Mouse (Mus musculus): ENCODE measurements around the gene Dnm2. TPM values are rescaled to one million over a fixed set of nuclear protein-coding genes. Genes with fewer than 3 reads are reported as not detected.
"Not testable (repeated sequence)": the region's sequence is repeated elsewhere in the genome, so short reads cannot be mapped to it uniquely, and the experiment has no call there.

Gene Dnm2
- total RNA-seq, 2 experiments from 2014 or later, result 63.4 to 89.9 TPM

GRCm38 (mm10) chr9:21542001-21542400, 117.3 kb downstream of the Dnm2 start:
- ATAC-seq (replicated peaks; ENCODE audit: poor library complexity), result not testable (repeated sequence)

- peak; percentile 30 for ATAC-seq (replicated peaks; ENCODE audit: poor library complexity)
Observed at GRCm38 (mm10) chr9:21545351-21545915, 120.7 kb downstream of the Dnm2 start.

GRCm38 (mm10) chr9:21545916-21546788, 121.4 kb downstream of the Dnm2 start:
- peak; percentile 83 for ATAC-seq (replicated peaks; ENCODE audit: poor library complexity)

- ATAC-seq (replicated peaks; ENCODE audit: poor library complexity), result no peak
Observed at GRCm38 (mm10) chr9:21546789-21547074, 122.0 kb downstream of the Dnm2 start, which contains the start of gene Carm1. TSS of gene Carm1 (plus strand) at chr9:21546894.

DNA sequence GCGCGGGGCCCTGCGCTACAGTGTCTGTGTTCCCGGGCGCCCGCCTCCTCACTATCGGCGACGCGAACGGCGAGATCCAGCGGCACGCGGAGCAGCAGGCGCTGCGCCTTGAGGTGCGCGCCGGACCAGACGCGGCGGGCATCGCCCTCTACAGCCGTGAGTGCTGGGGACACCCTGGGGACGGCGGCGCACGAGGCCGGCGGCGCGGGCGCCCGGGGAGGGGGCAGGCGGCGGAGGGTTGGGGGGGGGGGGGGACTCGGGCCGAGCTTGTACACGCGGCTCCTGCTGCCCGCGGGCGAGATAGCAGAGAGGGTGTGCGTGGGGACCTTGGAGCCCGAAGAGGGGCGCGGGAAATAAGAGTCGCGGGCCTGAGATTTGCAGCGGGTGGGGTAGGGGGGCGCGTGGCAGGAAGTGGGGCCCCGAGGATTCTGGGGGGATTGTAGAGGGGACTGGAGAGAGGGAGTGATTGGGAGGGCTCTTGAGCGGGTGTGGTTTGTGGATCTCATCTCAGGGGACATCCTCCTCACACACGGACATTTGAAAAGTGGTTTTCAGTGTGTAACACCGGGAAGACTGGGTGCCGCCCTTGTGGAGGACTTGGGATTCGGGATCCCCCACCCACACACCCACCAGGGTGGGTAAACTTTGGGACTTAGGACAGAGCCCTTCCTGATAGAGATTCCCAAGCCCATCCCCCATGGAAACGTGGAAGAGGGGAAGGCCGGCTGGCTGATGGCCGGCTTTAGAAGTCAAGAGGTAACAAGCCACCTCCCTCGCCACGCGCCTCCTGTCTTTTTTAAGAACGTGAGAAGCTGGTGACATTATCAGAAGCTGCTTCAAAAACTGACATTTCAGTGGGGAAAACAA, 122.6 kb downstream of the Dnm2 start:
- 0 out of 2 replicates have a peak, but pooled peaks have one; percentile 3 for ATAC-seq (replicated peaks; ENCODE audit: poor library complexity)

DNA sequence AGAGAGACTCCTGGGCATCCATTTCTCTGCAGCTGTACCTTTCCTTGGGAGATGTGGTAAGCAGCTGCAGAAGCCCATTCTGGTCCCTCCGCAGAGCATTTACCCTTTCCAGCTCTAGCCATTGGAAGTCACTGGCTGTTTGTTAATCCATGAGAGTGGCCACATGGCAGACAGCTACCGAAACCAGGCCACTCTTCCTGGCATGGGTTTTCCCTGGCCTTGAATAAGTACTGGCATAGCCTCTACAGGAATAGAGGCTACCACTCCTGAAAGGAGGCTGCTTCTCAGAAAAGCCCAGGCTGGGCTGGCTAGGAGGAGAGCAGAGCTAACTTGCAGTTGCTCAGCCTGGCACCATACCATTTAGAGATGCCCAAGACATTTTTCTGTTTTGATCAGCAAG, 126.3 kb downstream of the Dnm2 start:
- no peak for ATAC-seq (replicated peaks; ENCODE audit: poor library complexity)

- ATAC-seq (replicated peaks; ENCODE audit: poor library complexity), result no peak
Observed at GRCm38 (mm10) chr9:21553607-21554273, 129.0 kb downstream of the Dnm2 start.

- ATAC-seq (replicated peaks; ENCODE audit: poor library complexity), result no peak
Observed at GRCm38 (mm10) chr9:21555198-21555742, 130.6 kb downstream of the Dnm2 start.

DNA sequence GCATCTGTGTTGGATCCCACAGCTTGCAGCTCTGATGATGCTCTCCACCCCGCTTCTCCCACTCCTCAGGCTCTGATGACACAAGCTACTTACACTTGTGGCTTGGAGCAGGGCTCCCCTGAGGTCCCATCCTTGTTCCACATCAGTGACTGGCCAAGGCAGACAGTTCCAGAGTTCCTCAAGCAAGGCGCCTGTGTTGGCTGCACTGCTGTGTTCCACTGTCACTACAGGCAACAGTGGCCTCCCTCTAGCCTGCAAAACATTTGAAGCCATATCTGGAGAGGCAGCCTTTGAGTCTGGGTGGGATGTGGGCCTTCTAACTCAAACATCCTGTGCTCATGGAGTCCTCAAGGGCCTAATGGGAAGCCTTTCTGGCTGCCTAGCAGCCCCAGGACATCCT, 132.3 kb downstream of the Dnm2 start:
- ATAC-seq (replicated peaks; ENCODE audit: poor library complexity), result no peak

Other genes starting within 250 kb of the Dnm2 start
- 17.2 and 18.3 TPM in 2 replicates for gene Keap1, start 185.5 kb upstream of the Dnm2 start, total RNA-seq (2015)
- gene Keap1, start 185.5 kb upstream of the Dnm2 start, total RNA-seq (2017), result 35.3 and 38.4 TPM in 2 replicates
- gene S1pr5, start 176.5 kb upstream of the Dnm2 start, total RNA-seq (2015), result 0.10 TPM in 1 of 2 replicates, not detected in the other
- 0.29 TPM in 1 of 2 replicates, not detected in the other for gene S1pr5, start 176.5 kb upstream of the Dnm2 start, total RNA-seq (2017)
- gene Atg4d, start 159.6 kb upstream of the Dnm2 start, total RNA-seq (2015), result 3.9 and 5.0 TPM in 2 replicates
- 6.1 and 7.0 TPM in 2 replicates for gene Atg4d, start 159.6 kb upstream of the Dnm2 start, total RNA-seq (2017)
- 33.8 and 38.8 TPM in 2 replicates for gene Kri1, start 136.9 kb upstream of the Dnm2 start, total RNA-seq (2015)
- 83.1 and 87.6 TPM in 2 replicates for gene Kri1, start 136.9 kb upstream of the Dnm2 start, total RNA-seq (2017)
- 24.1 and 24.3 TPM in 2 replicates for gene Cdkn2d, start 133.5 kb upstream of the Dnm2 start, total RNA-seq (2015)
- gene Cdkn2d, start 133.5 kb upstream of the Dnm2 start, total RNA-seq (2017), result 11.2 and 16.1 TPM in 2 replicates
- gene Ap1m2, start 112.6 kb upstream of the Dnm2 start, total RNA-seq (2015), result 0.32 and 0.57 TPM in 2 replicates
- gene Ap1m2, start 112.6 kb upstream of the Dnm2 start, total RNA-seq (2017), result 0.44 and 2.8 TPM in 2 replicates
- 80.9 and 85.5 TPM in 2 replicates for gene Slc44a2, start 104.2 kb upstream of the Dnm2 start, total RNA-seq (2015)
- gene Slc44a2, start 104.2 kb upstream of the Dnm2 start, total RNA-seq (2017), result 66.8 and 68.2 TPM in 2 replicates
- 55.7 and 56.9 TPM in 2 replicates for gene Ilf3, start 57.0 kb upstream of the Dnm2 start, total RNA-seq (2015)
- gene Ilf3, start 57.0 kb upstream of the Dnm2 start, total RNA-seq (2017), result 97.5 and 100 TPM in 2 replicates
- 34.0 and 37.9 TPM in 2 replicates for gene Qtrt1, start 13.1 kb upstream of the Dnm2 start, total RNA-seq (2015)
- gene Qtrt1, start 13.1 kb upstream of the Dnm2 start, total RNA-seq (2017), result 16.0 and 27.9 TPM in 2 replicates
- gene Tmed1, start 85.3 kb downstream of the Dnm2 start, total RNA-seq (2015), result 8.5 and 8.6 TPM in 2 replicates
- 16.2 and 19.5 TPM in 2 replicates for gene Tmed1, start 85.3 kb downstream of the Dnm2 start, total RNA-seq (2017)
- gene AB124611, start 101.3 kb downstream of the Dnm2 start, total RNA-seq (2015), result 17.9 and 28.6 TPM in 2 replicates
- 29.6 and 45.9 TPM in 2 replicates for gene AB124611, start 101.3 kb downstream of the Dnm2 start, total RNA-seq (2017)
- 49.4 and 56.5 TPM in 2 replicates for gene Carm1, start 122.0 kb downstream of the Dnm2 start, total RNA-seq (2015)
- 21.1 and 21.8 TPM in 2 replicates for gene Carm1, start 122.0 kb downstream of the Dnm2 start, total RNA-seq (2017)
- gene Timm29, start 167.8 kb downstream of the Dnm2 start, total RNA-seq (2015), result 43.8 and 44.9 TPM in 2 replicates
- gene Timm29, start 167.8 kb downstream of the Dnm2 start, total RNA-seq (2017), result 52.1 and 63.7 TPM in 2 replicates
- gene Yipf2, start 167.9 kb downstream of the Dnm2 start, total RNA-seq (2015), result 5.3 and 6.6 TPM in 2 replicates
- gene Yipf2, start 167.9 kb downstream of the Dnm2 start, total RNA-seq (2017), result 15.5 and 19.0 TPM in 2 replicates
- gene Smarca4, start 191.3 kb downstream of the Dnm2 start, total RNA-seq (2015), result 58.8 and 63.2 TPM in 2 replicates
- gene Smarca4, start 191.3 kb downstream of the Dnm2 start, total RNA-seq (2017), result 64.0 and 71.1 TPM in 2 replicates

All from megakaryocyte progenitor cell, adult 5-6 weeks (primary cell).